Mouse (Mus musculus) neutrophil, adult 65 days (primary cell): ENCODE results near the gene Fer1l5. TPM values are rescaled to one million over a fixed set of nuclear protein-coding genes. Genes with fewer than 3 reads are reported as not detected.

Experiments used
- total RNA-seq: library from RNA; stranded (reverse); gene quantifications from 2 replicates; pipeline ENCODE4 v1.2.4, GENCODE M21; 2023

The Fer1l5 gene
- total RNA-seq = not detected in 2 replicates

GRCm38 (mm10) chr1:36371934-36372845 is at the start of gene Fer1l5:
Gene Fer1l5 (plus strand): TSS chr1:36372291.

GRCm38 (mm10) chr1:36368969-36369645 is 3.0 kb upstream of the Fer1l5 start, which contains the start of gene Kansl3:
Gene Kansl3 (minus strand): TSS chr1:36369181.

GRCm38 (mm10) chr1:36444471-36445464 is 72.7 kb downstream of the Fer1l5 start, which contains the start of gene Lman2l:
Gene Lman2l (minus strand): TSS chr1:36445271.

GRCm38 (mm10) chr1:36471181-36472105 is 99.4 kb downstream of the Fer1l5 start, which contains the start of gene Cnnm4:
Gene Cnnm4 (plus strand): TSS chr1:36471620.

Other genes starting within 250 kb of the Fer1l5 start
- 54.4 and 68.0 TPM in 2 replicates for gene Uggt1, start 127.6 kb upstream of the Fer1l5 start, total RNA-seq
- 306 and 308 TPM in 2 replicates for gene Neurl3, start 97.6 kb upstream of the Fer1l5 start, total RNA-seq
- 112 and 142 TPM in 2 replicates for gene Arid5a, start 64.6 kb upstream of the Fer1l5 start, total RNA-seq
- 46.4 and 58.4 TPM in 2 replicates for gene Kansl3, start 3.1 kb upstream of the Fer1l5 start, total RNA-seq
- gene Lman2l, start 73.0 kb downstream of the Fer1l5 start, total RNA-seq = 31.8 and 42.1 TPM in 2 replicates
- gene Cnnm4, start 99.3 kb downstream of the Fer1l5 start, total RNA-seq = 27.9 and 32.5 TPM in 2 replicates
- 30.7 and 40.0 TPM in 2 replicates for gene Cnnm3, start 139.6 kb downstream of the Fer1l5 start, total RNA-seq
- gene Ankrd23, start 164.6 kb downstream of the Fer1l5 start, total RNA-seq = 1.1 and 2.4 TPM in 2 replicates
- gene Gm42417, start 167.1 kb downstream of the Fer1l5 start, total RNA-seq = 3.4 TPM in 1 of 2 replicates, not detected in the other
- gene Ankrd39, start 175.2 kb downstream of the Fer1l5 start, total RNA-seq = 6.4 and 6.7 TPM in 2 replicates
- gene Sema4c, start 186.1 kb downstream of the Fer1l5 start, total RNA-seq = 0.68 and 0.79 TPM in 2 replicates